Mouse (Mus musculus): ENCODE results near the gene Ssbp1.

Gene Ssbp1

GRCm38 (mm10) chr6:40454436-40455041 lies 16.6 kb upstream of the Ssbp1 start:
- DNase-seq (ENCODE audit: low spot score in 2 of 2): no peak

- DNase-seq (ENCODE audit: low spot score in 2 of 2): no peak
Observed at GRCm38 (mm10) chr6:40465710-40466109, 5.4 kb upstream of the Ssbp1 start.

- DNase-seq (ENCODE audit: low spot score in 2 of 2): no peak
Observed at GRCm38 (mm10) chr6:40471720-40472010, 513 bp downstream of the Ssbp1 start.

GRCm38 (mm10) chr6:40476132-40476531 lies 5.0 kb downstream of the Ssbp1 start:
- DNase-seq (ENCODE audit: low spot score in 2 of 2): no peak

- DNase-seq (ENCODE audit: low spot score in 2 of 2): no peak
Observed at GRCm38 (mm10) chr6:40479705-40480104, 8.6 kb downstream of the Ssbp1 start.

GRCm38 (mm10) chr6:40482318-40482717 lies 11.2 kb downstream of the Ssbp1 start:
- no peak for DNase-seq (ENCODE audit: low spot score in 2 of 2)

- DNase-seq (ENCODE audit: low spot score in 2 of 2): no peak
Observed at GRCm38 (mm10) chr6:40490933-40491332, 19.8 kb downstream of the Ssbp1 start, which contains the start of gene Tas2r137. Tas2r137 (plus strand) TSS chr6:40491233.

- DNase-seq (ENCODE audit: low spot score in 2 of 2): no peak
Observed at GRCm38 (mm10) chr6:40493229-40493628, 22.1 kb downstream of the Ssbp1 start, which contains the start of gene Tas2r108. Tas2r108 (plus strand) TSS chr6:40493529.

GRCm38 (mm10) chr6:40519408-40519807 lies 48.3 kb downstream of the Ssbp1 start, which contains the start of gene Prss37:
Prss37 (minus strand) TSS chr6:40519508.
- no peak for DNase-seq (ENCODE audit: low spot score in 2 of 2)

Data from spleen, postnatal 14 days (tissue).